Mouse (Mus musculus) limb, embryonic 15.5 days (tissue): ENCODE measurements at regions not wholly inside any gene's neighbourhood (a gene's known extent, or its start where the extent isn't known, plus 50 kb on each side); places are given as distances from the start of the nearest gene placed in this dataset.

ENCODE experiments used
- ATAC-seq: fragments of 200-750 bp; cut with Nextera tagmentation; 2 replicates; pipeline ENCODE4 v1.8.0; 2017; ENCODE audit warnings: low read depth, moderate TSS enrichment; ENCODE audit not compliant: insufficient number of reproducible peaks, low FRiP score, low TSS enrichment
- H3K27ac ChIP-seq: fragments of 300-500 bp; sonication (generic); 2 replicates; pipeline ENCODE4 v1.5.1; 2015; ENCODE audit warnings: moderate library complexity, mild to moderate bottlenecking, inconsistent platforms
- H3K27me3 ChIP-seq: fragments of 300-500 bp; sonication (generic); 2 replicates; pipeline ENCODE4 v1.6.1; 2015; ENCODE audit warnings: inconsistent platforms
- H3K36me3 ChIP-seq: fragments of 300-500 bp; sonication (generic); 2 replicates; pipeline ENCODE4 v1.6.1; 2015; ENCODE audit warnings: inconsistent platforms
- H3K4me1 ChIP-seq: fragments of 300-500 bp; sonication (generic); 2 replicates; pipeline ENCODE4 v1.6.1; 2015; ENCODE audit warnings: inconsistent platforms
- H3K4me2 ChIP-seq: fragments of 300-500 bp; sonication (generic); 2 replicates; pipeline ENCODE4 v1.6.1; 2015; ENCODE audit warnings: mild to moderate bottlenecking, inconsistent platforms
- H3K4me3 ChIP-seq: fragments of 300-500 bp; sonication (generic); 2 replicates; pipeline ENCODE4 v1.5.1; 2015; ENCODE audit warnings: mild to moderate bottlenecking, inconsistent platforms
- H3K9ac ChIP-seq: fragments of 300-500 bp; sonication (generic); 2 replicates; pipeline ENCODE4 v1.6.1; 2015; ENCODE audit warnings: inconsistent platforms
- H3K9me3 ChIP-seq: fragments of 300-500 bp; sonication (generic); 2 replicates; pipeline ENCODE4 v1.6.1; 2016; ENCODE audit warnings: inconsistent platforms
- WGBS: fragments of 180-500 bp; shearing (Covaris S2); methylation state at CpG from one replicate; pipeline ENCODE4 v1.1.7; 2015; 5-methylcytosine and 5-hydroxymethylcytosine counted together

GRCm38 (mm10) chr13:29136231-29136630 is 182.7 kb upstream of the Sox4 start:
- no peak overlapping the region for H3K4me2 ChIP-seq
- no peaks in the 10 kb centered on the region for H3K4me1 ChIP-seq
- H3K9me3 ChIP-seq: no peaks in the 10 kb centered on the region
- H3K27me3 ChIP-seq: no peaks in the 10 kb centered on the region
- H3K9ac ChIP-seq: no peak overlapping the region
- H3K27ac ChIP-seq: no peak overlapping the region
- no peak for ATAC-seq
- WGBS: 80% methylated on average over 2 of the region's 2 CpGs
- H3K36me3 ChIP-seq: no peaks in the 10 kb centered on the region
- no peak overlapping the region for H3K4me3 ChIP-seq

GRCm38 (mm10) chr13:29127499-29127898 is 174.0 kb upstream of the Sox4 start:
- Histone ChIP-seq H3K36me3 (no peaks in the 10 kb centered on the region), H3K4me3 (no peak overlapping the region), H3K27me3 (no peaks in the 10 kb centered on the region), H3K27ac (no peak overlapping the region), H3K9ac (no peak overlapping the region), H3K4me1 (no peaks in the 10 kb centered on the region), H3K4me2 (no peak overlapping the region), H3K9me3 (no peaks in the 10 kb centered on the region)
- no peak for ATAC-seq

GRCm38 (mm10) chr13:29123477-29123876 is 170.0 kb upstream of the Sox4 start:
- Histone ChIP-seq H3K36me3 (no peaks in the 10 kb centered on the region), H3K4me1 (no peaks in the 10 kb centered on the region), H3K9ac (no peak overlapping the region), H3K27me3 (no peaks in the 10 kb centered on the region), H3K27ac (no peak overlapping the region), H3K4me2 (no peak overlapping the region), H3K9me3 (no peaks in the 10 kb centered on the region), H3K4me3 (no peak overlapping the region)
- ATAC-seq: no peak
- 86% methylated on average over 7 of the region's 7 CpGs for WGBS

GRCm38 (mm10) chr13:29121121-29121520 is 167.6 kb upstream of the Sox4 start:
- ATAC-seq: no peak
- 76% methylated on average over 5 of the region's 5 CpGs for WGBS
- H3K4me1 ChIP-seq: no peaks in the 10 kb centered on the region
- H3K27me3 ChIP-seq: no peaks in the 10 kb centered on the region
- H3K9ac ChIP-seq: no peak overlapping the region
- no peak overlapping the region for H3K4me2 ChIP-seq
- no peaks in the 10 kb centered on the region for H3K9me3 ChIP-seq
- H3K4me3 ChIP-seq: no peak overlapping the region
- H3K36me3 ChIP-seq: no peaks in the 10 kb centered on the region
- H3K27ac ChIP-seq: no peak overlapping the region

- Histone ChIP-seq H3K4me1 (no peaks in the 10 kb centered on the region), H3K27ac (no peak overlapping the region), H3K9me3 (no peaks in the 10 kb centered on the region), H3K27me3 (no peaks in the 10 kb centered on the region), H3K36me3 (no peaks in the 10 kb centered on the region), H3K4me2 (no peak overlapping the region), H3K9ac (no peak overlapping the region), H3K4me3 (no peak overlapping the region)
- ATAC-seq: no peak
- 75% methylated on average over 1 of the region's 1 CpGs for WGBS
Measured at GRCm38 (mm10) chr13:29119357-29119756, 165.8 kb upstream of the Sox4 start.

- Histone ChIP-seq H3K27ac (no peak overlapping the region), H3K4me3 (no peak overlapping the region), H3K9me3 (no peaks in the 10 kb centered on the region), H3K4me2 (no peak overlapping the region), H3K9ac (no peak overlapping the region), H3K4me1 (no peaks in the 10 kb centered on the region), H3K36me3 (no peaks in the 10 kb centered on the region), H3K27me3 (no peaks in the 10 kb centered on the region)
- WGBS: 91% methylated on average over 3 of the region's 3 CpGs
- no peak for ATAC-seq
Measured at GRCm38 (mm10) chr13:29114998-29115495, 161.5 kb upstream of the Sox4 start.

GRCm38 (mm10) chr13:29110127-29110526 is 156.6 kb upstream of the Sox4 start:
- Histone ChIP-seq H3K4me3 (no peak overlapping the region), H3K9ac (no peak overlapping the region), H3K27me3 (no peaks in the 10 kb centered on the region), H3K27ac (no peak overlapping the region), H3K4me1 (0 out of 2 replicates have a peak, but pooled peaks cover 4% of the 10 kb centered on the region), H3K36me3 (no peaks in the 10 kb centered on the region), H3K4me2 (no peak overlapping the region), H3K9me3 (no peaks in the 10 kb centered on the region)
- 34% methylated on average over 5 of the region's 5 CpGs for WGBS
- ATAC-seq: 0 out of 2 replicates have a peak, but pooled peaks have one; percentile 71

GRCm38 (mm10) chr13:29109064-29109856 is 155.7 kb upstream of the Sox4 start:
- no peak overlapping the region for H3K4me3 ChIP-seq
- H3K27me3 ChIP-seq: no peaks in the 10 kb centered on the region
- 0 out of 2 replicates have a peak, but pooled peaks cover 4% of the 10 kb centered on the region for H3K4me1 ChIP-seq
- no peaks in the 10 kb centered on the region for H3K9me3 ChIP-seq
- H3K4me2 ChIP-seq: no peak overlapping the region
- H3K9ac ChIP-seq: no peak overlapping the region
- 64% methylated on average over 18 of the region's 18 CpGs for WGBS
- no peak overlapping the region for H3K27ac ChIP-seq
- no peak for ATAC-seq
- no peaks in the 10 kb centered on the region for H3K36me3 ChIP-seq

GRCm38 (mm10) chr13:29108214-29108613 is 154.7 kb upstream of the Sox4 start:
- no peak overlapping the region for H3K4me3 ChIP-seq
- ATAC-seq: no peak
- H3K9ac ChIP-seq: no peak overlapping the region
- no peaks in the 10 kb centered on the region for H3K36me3 ChIP-seq
- 0 out of 2 replicates have a peak, but pooled peaks cover 4% of the 10 kb centered on the region for H3K4me1 ChIP-seq
- WGBS: 66% methylated on average over 6 of the region's 6 CpGs
- H3K27ac ChIP-seq: no peak overlapping the region
- H3K4me2 ChIP-seq: no peak overlapping the region
- no peaks in the 10 kb centered on the region for H3K9me3 ChIP-seq
- H3K27me3 ChIP-seq: no peaks in the 10 kb centered on the region

- Histone ChIP-seq H3K4me3 (no peak overlapping the region), H3K9ac (no peak overlapping the region), H3K9me3 (no peaks in the 10 kb centered on the region), H3K4me2 (no peak overlapping the region), H3K27me3 (no peaks in the 10 kb centered on the region), H3K36me3 (no peaks in the 10 kb centered on the region), H3K4me1 (no peaks in the 10 kb centered on the region), H3K27ac (no peak overlapping the region)
- WGBS: 88% methylated on average over 5 of the region's 5 CpGs
- ATAC-seq: no peak
Measured at GRCm38 (mm10) chr13:29092166-29092565, 138.7 kb upstream of the Sox4 start.

GRCm38 (mm10) chr13:29086854-29087253 is 133.3 kb upstream of the Sox4 start:
- no peak for ATAC-seq
- Histone ChIP-seq H3K27ac (no peak overlapping the region), H3K4me1 (no peaks in the 10 kb centered on the region), H3K36me3 (no peaks in the 10 kb centered on the region), H3K4me2 (no peak overlapping the region), H3K4me3 (no peak overlapping the region), H3K27me3 (no peaks in the 10 kb centered on the region), H3K9me3 (no peaks in the 10 kb centered on the region), H3K9ac (no peak overlapping the region)
- WGBS: 80% methylated on average over 5 of the region's 5 CpGs

- H3K4me2 ChIP-seq: no peak overlapping the region
- H3K27ac ChIP-seq: no peak overlapping the region
- no peaks in the 10 kb centered on the region for H3K36me3 ChIP-seq
- H3K9me3 ChIP-seq: no peaks in the 10 kb centered on the region
- 16% methylated on average over 2 of the region's 2 CpGs for WGBS
- H3K4me3 ChIP-seq: no peak overlapping the region
- H3K4me1 ChIP-seq: 0 out of 2 replicates have a peak, but pooled peaks cover 3% of the 10 kb centered on the region
- ATAC-seq: no peak
- H3K27me3 ChIP-seq: no peaks in the 10 kb centered on the region
- no peak overlapping the region for H3K9ac ChIP-seq
Measured at GRCm38 (mm10) chr13:29081064-29081463, 127.6 kb upstream of the Sox4 start.
